Mouse (Mus musculus): ENCODE data around the gene B4galt5.

- TF ChIP-seq ZNF384 (IDR thresholded peaks at IDR 0.05; ENCODE audit: low read depth, low read length) (no peak), MAFK (IDR thresholded peaks at IDR 0.05; ENCODE audit: insufficient read depth, low read depth, low read length) (no peak), HCFC1 (IDR thresholded peaks at IDR 0.05; ENCODE audit: borderline replicate concordance, insufficient read depth, low read length) (no peak; the same call in 1 of the 2 replicates)
Observed at GRCm38 (mm10) chr2:167376160-167376564, 27.2 kb upstream of the B4galt5 start.
